Mouse (Mus musculus) kidney, embryonic 16.5 days (tissue): ENCODE results near the gene Armt1. TPM values are rescaled to one million over a fixed set of nuclear protein-coding genes. Genes with fewer than 3 reads are reported as not detected.

ENCODE experiments used
- ATAC-seq: fragments of 200-750 bp; cut with Nextera tagmentation; 2 replicates; pipeline ENCODE4 v1.8.0; 2017; ENCODE audit warnings: moderate TSS enrichment; ENCODE audit not compliant: low FRiP score, low TSS enrichment
- H3K27ac ChIP-seq: fragments of 300-500 bp; sonication (generic); 2 replicates; pipeline ENCODE4 v1.5.1; 2014; ENCODE audit warnings: low read length
- H3K27me3 ChIP-seq: fragments of 300-500 bp; sonication (generic); 2 replicates; pipeline ENCODE4 v1.6.1; 2014; ENCODE audit warnings: low read length, control low read depth, mixed read lengths; ENCODE audit not compliant: insufficient read depth
- H3K36me3 ChIP-seq: fragments of 300-500 bp; sonication (generic); 2 replicates; pipeline ENCODE4 v1.6.1; 2014; ENCODE audit warnings: low read length, control low read depth, mixed read lengths; ENCODE audit not compliant: insufficient read depth
- H3K4me1 ChIP-seq: fragments of 300-500 bp; sonication (generic); 2 replicates; pipeline ENCODE4 v1.6.1; 2014; ENCODE audit warnings: low read length, control low read depth, mixed read lengths; ENCODE audit not compliant: insufficient read depth
- H3K4me2 ChIP-seq: fragments of 300-500 bp; sonication (generic); replicated peaks from 2 replicates; pipeline ENCODE4 v1.6.1; 2014; ENCODE audit warnings: low read depth, low read length
- H3K4me3 ChIP-seq: fragments of 300-500 bp; sonication (generic); 2 replicates; pipeline ENCODE4 v1.5.1; 2014; ENCODE audit warnings: mild to moderate bottlenecking, low read length
- H3K9ac ChIP-seq: fragments of 300-500 bp; sonication (generic); replicated peaks from 2 replicates; pipeline ENCODE4 v1.6.1; 2014; ENCODE audit warnings: low read length
- H3K9me3 ChIP-seq: fragments of 300-500 bp; sonication (generic); 2 replicates; pipeline ENCODE4 v1.6.1; 2016; ENCODE audit warnings: low read length, control low read depth
- whole genome bisulfite sequencing: fragments of 180-500 bp; shearing (Covaris S2); extraction: QIAGEN DNeasy Blood & Tissue Kit; methylation state at CpG from one replicate; pipeline ENCODE4 v1.1.7; 2014; 5-methylcytosine and 5-hydroxymethylcytosine counted together
- polyA plus RNA-seq: library from polyadenylated mRNA; unstranded; fragments of >200 nt; fragmentation: Nextera tagmentation; extraction: Ambion mirVana; gene quantifications from 2 replicates; pipeline ENCODE4 v1.2.1, GENCODE M21; 2015

Armt1 gene
- polyA plus RNA-seq = 23.8 and 29.0 TPM in 2 replicates

DNA sequence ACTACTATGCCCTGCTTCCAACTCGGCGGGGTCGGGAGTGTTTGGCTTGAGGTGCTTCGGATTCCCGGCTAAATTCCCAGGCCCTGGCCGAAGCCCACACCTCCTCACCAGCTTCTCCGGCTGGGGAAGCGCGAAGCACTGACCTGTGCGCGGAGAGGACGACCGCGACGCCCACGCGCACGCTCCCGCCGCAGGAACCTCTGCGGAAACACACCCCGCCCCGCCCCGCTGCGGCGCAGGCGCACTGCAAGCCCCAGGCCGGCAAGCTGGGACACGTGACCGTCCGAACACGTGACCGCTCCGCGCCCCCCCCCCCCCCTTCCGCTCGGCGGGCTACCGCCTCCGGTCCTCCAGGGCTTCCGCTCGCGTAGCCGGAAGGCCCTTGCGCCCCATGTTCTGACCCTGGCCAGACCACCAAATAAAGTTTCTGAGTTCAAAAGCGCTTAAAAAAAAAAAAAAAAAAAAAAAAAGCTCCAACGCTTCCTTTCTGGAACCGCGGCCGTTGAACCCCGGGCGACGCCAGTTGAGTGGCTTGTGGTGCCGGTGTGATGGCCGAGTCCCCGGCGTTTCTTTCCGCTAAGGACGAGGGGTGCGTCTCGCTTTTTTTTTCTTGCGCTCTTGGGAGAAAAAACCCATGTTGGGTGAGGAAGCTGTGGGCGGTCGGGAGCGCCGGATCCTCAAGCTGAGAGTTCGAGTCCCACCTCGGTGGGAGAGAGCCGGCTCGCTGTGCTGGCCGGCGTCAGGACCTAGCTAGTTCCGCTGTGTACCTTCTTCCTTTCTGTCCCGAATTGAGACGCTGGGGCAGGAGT is at the start of gene Armt1, which contains the start of gene Rmnd1:
Armt1 (plus strand) TSS at position 345 of the 809 bp plus-strand sequence.
Rmnd1 (minus strand) TSS at position 266 of the 809 bp plus-strand sequence.
- Histone ChIP-seq H3K27me3 (no peaks in the 10 kb centered on the region), H3K4me3 (peak within 1 kb of the TSS; percentile 74), H3K27ac (peak within 1 kb of the TSS; percentile 95), H3K4me2 (peak within 1 kb of the TSS; percentile 74), H3K36me3 (peaks cover 13% of the 10 kb centered on the region; the same call in 1 of the 2 replicates), H3K4me1 (peaks cover 27% of the 10 kb centered on the region), H3K9ac (peak within 1 kb of the TSS; percentile 84), H3K9me3 (no peaks in the 10 kb centered on the region)
- ATAC-seq = peak; percentile 94
- 0% methylated on average over 58 of the region's 75 CpGs for WGBS

- H3K27ac ChIP-seq = no peak overlapping the region
- H3K27me3 ChIP-seq = no peaks in the 10 kb centered on the region
- H3K4me1 ChIP-seq = peaks cover 32% of the 10 kb centered on the region
- WGBS = 87% methylated on average over 7 of the region's 7 CpGs
- no peaks in the 10 kb centered on the region for H3K9me3 ChIP-seq
- H3K9ac ChIP-seq = no peak overlapping the region
- H3K4me3 ChIP-seq = no peak overlapping the region
- H3K4me2 ChIP-seq = no peak overlapping the region
- no peak for ATAC-seq
- no peaks in the 10 kb centered on the region for H3K36me3 ChIP-seq
Measured at GRCm38 (mm10) chr10:4384244-4384643, 48.0 kb upstream of the Armt1 start.

- no peaks in the 10 kb centered on the region for H3K36me3 ChIP-seq
- peak overlapping the region; percentile 89 for H3K4me2 ChIP-seq
- H3K4me3 ChIP-seq = peak overlapping the region; percentile 94
- no peaks in the 10 kb centered on the region for H3K27me3 ChIP-seq
- peak overlapping the region; percentile 99 for H3K27ac ChIP-seq
- H3K4me1 ChIP-seq = peaks cover 52% of the 10 kb centered on the region
- WGBS = under 1% methylated on average over 79 of the region's 133 CpGs
- H3K9ac ChIP-seq = peak overlapping the region; percentile 99
- peak; percentile 93 for ATAC-seq
- no peaks in the 10 kb centered on the region for H3K9me3 ChIP-seq
Measured at GRCm38 (mm10) chr10:4386609-4387591, 45.4 kb upstream of the Armt1 start.

GRCm38 (mm10) chr10:4387701-4388383 is 44.4 kb upstream of the Armt1 start, which contains the start of gene Zbtb2:
Gene Zbtb2 (minus strand): TSS chr10:4388108.
- Histone ChIP-seq H3K9ac (peak within 1 kb of the TSS; percentile 99), H3K4me1 (peaks cover 45% of the 10 kb centered on the region), H3K9me3 (no peaks in the 10 kb centered on the region), H3K4me2 (peak within 1 kb of the TSS; percentile 89), H3K4me3 (peak within 1 kb of the TSS; percentile 94), H3K27ac (peak within 1 kb of the TSS; percentile 99), H3K36me3 (peaks cover 3% of the 10 kb centered on the region; the same call in 1 of the 2 replicates), H3K27me3 (no peaks in the 10 kb centered on the region)
- ATAC-seq = peak; percentile 0; the same call in 1 of the 2 replicates
- under 1% methylated on average over 59 of the region's 87 CpGs for WGBS

DNA sequence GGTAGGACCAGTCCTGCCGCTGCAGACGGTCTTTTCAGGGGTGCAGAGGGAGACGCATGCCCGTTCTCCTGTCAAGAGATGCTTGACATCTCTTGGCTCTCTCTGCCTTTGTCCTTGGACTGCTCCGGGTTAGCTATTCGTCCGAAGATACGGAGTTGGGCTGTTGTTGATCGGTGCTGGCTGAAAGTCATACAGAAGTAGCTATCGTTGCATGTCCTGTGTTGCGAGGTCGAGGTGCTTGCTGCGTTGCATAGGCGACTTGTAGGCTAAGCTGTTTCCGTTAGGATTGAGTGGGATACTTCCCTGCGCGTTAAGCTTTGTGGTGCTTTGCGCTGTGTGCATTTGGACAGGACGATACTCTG is 43.9 kb upstream of the Armt1 start:
- H3K36me3 ChIP-seq = peaks cover 6% of the 10 kb centered on the region; the same call in 1 of the 2 replicates
- peak overlapping the region; percentile 99 for H3K27ac ChIP-seq
- peak overlapping the region; percentile 94 for H3K4me3 ChIP-seq
- 0% methylated on average over 19 of the region's 19 CpGs for WGBS
- peak overlapping the region; percentile 89 for H3K4me2 ChIP-seq
- H3K9ac ChIP-seq = peak overlapping the region; percentile 99
- H3K9me3 ChIP-seq = no peaks in the 10 kb centered on the region
- peaks cover 40% of the 10 kb centered on the region for H3K4me1 ChIP-seq
- ATAC-seq = no peak
- H3K27me3 ChIP-seq = no peaks in the 10 kb centered on the region

DNA sequence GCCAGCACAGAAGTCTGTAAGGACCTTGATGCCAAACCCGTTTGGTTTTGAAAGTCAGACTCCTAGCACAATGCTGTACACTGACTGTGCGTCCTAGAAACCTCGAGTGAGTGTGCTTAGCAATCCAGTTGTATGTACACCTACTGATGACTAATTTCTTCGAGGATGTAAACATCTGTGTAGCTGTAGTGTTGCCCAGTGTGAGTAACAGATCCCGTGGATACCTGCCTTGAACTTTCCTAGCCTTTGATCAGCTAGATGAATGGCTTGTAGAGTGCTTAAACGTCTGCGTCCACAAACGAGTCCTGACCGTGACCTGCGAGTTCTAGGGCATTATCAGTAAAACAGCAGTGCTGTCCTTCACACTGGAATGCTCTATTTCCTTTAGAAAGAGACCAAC is 43.2 kb upstream of the Armt1 start:
- Histone ChIP-seq H3K4me1 (peaks cover 40% of the 10 kb centered on the region), H3K9ac (peak overlapping the region; percentile 99), H3K9me3 (no peaks in the 10 kb centered on the region), H3K27me3 (no peaks in the 10 kb centered on the region), H3K36me3 (peaks cover 10% of the 10 kb centered on the region; the same call in 1 of the 2 replicates), H3K4me3 (peak overlapping the region; percentile 94), H3K27ac (no peak overlapping the region), H3K4me2 (peak overlapping the region; percentile 89)
- ATAC-seq = no peak
- WGBS = 10% methylated on average over 10 of the region's 10 CpGs

DNA sequence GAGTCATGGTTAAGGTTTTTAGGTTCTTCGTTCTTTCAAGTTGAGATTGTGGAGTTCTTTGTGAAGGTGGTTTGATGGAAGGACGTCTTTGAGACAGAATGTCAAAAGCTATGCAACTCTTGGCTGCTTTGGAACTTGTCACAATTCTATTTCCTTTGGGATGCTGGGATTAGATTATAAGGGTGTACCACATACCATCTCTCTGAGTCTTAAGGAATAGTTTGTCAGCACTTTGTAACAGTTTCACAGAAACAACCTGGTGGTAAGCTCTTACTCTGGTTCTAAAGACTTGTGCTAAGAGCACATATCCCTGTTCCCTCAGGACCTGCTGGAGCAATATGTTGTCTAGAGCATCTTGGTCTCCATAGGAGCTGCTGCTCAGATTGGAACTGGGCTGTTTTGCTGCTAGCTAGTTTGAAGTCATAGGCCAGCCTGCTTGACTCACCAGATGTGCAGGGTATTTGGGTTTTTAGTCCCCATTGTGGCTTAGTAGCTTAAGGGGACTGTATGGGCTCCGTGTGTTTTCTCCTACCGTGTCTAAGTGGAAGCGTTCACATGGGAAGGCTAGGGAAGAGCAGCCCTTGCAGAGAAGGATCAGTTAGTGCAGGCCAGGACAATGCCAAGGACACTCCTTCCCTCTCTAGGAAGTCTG is 42.7 kb upstream of the Armt1 start:
- Histone ChIP-seq H3K36me3 (peaks cover 14% of the 10 kb centered on the region), H3K27ac (no peak overlapping the region), H3K4me1 (peaks cover 40% of the 10 kb centered on the region), H3K9ac (peak overlapping the region; percentile 99), H3K4me3 (peak overlapping the region; percentile 94), H3K27me3 (no peaks in the 10 kb centered on the region), H3K4me2 (peak overlapping the region; percentile 89), H3K9me3 (no peaks in the 10 kb centered on the region)
- no peak for ATAC-seq
- 47% methylated on average over 5 of the region's 5 CpGs for WGBS

- H3K4me2 ChIP-seq = no peak overlapping the region
- no peaks in the 10 kb centered on the region for H3K9me3 ChIP-seq
- peaks cover 21% of the 10 kb centered on the region for H3K36me3 ChIP-seq
- 0 out of 2 replicates have a peak overlapping the region, but pooled peaks have one; percentile 10 for H3K9ac ChIP-seq
- peaks cover 36% of the 10 kb centered on the region for H3K4me1 ChIP-seq
- 45% methylated on average over 2 of the region's 2 CpGs for WGBS
- H3K27ac ChIP-seq = no peak overlapping the region
- no peaks in the 10 kb centered on the region for H3K27me3 ChIP-seq
- ATAC-seq = no peak
- no peak overlapping the region for H3K4me3 ChIP-seq
Measured at GRCm38 (mm10) chr10:4390550-4390949, 41.7 kb upstream of the Armt1 start.
